Mouse (Mus musculus): ENCODE measurements at regions not wholly inside any gene's neighbourhood (a gene's known extent, or its start where the extent isn't known, plus 50 kb on each side); places are given as distances from the start of the nearest gene placed in this dataset.
A peak's percentile ranks its signal among the peaks of the same experiment; 100 is the strongest.

- DNase-seq (ENCODE audit: low read depth, low spot score) = no peak
Observed at GRCm38 (mm10) chr12:6930726-6931125, 1046.7 kb upstream of the Apob start.

GRCm38 (mm10) chr12:6956638-6957037 is 1020.8 kb upstream of the Apob start:
- DNase-seq (ENCODE audit: low read depth, low spot score) = no peak

GRCm38 (mm10) chr12:6984664-6985063 is 992.8 kb upstream of the Apob start:
- DNase-seq (ENCODE audit: low read depth, low spot score) = no peak

- DNase-seq (ENCODE audit: low read depth, low spot score) = peak; percentile 73
Observed at GRCm38 (mm10) chr12:7028447-7028846, 949.0 kb upstream of the Apob start.

- no peak for DNase-seq (ENCODE audit: low read depth, low spot score)
Observed at GRCm38 (mm10) chr12:7029396-7030065, 947.9 kb upstream of the Apob start.

GRCm38 (mm10) chr12:7050791-7051190 is 926.7 kb upstream of the Apob start:
- DNase-seq (ENCODE audit: low read depth, low spot score) = peak; percentile 35

- no peak for DNase-seq (ENCODE audit: low read depth, low spot score)
Observed at GRCm38 (mm10) chr12:7054575-7054974, 922.9 kb upstream of the Apob start.

GRCm38 (mm10) chr12:7094582-7094981 is 882.9 kb upstream of the Apob start:
- DNase-seq (ENCODE audit: low read depth, low spot score) = peak; percentile 66

GRCm38 (mm10) chr12:7095440-7095839 is 882.0 kb upstream of the Apob start:
- DNase-seq (ENCODE audit: low read depth, low spot score) = no peak

- peak; percentile 52 for DNase-seq (ENCODE audit: low read depth, low spot score)
Observed at GRCm38 (mm10) chr12:7096221-7096620, 881.2 kb upstream of the Apob start.

- DNase-seq (ENCODE audit: low read depth, low spot score) = no peak
Observed at GRCm38 (mm10) chr12:7139044-7139443, 838.4 kb upstream of the Apob start.
